ENCODE assay signal across 8 mouse cellular contexts in the genomic region with DNA sequence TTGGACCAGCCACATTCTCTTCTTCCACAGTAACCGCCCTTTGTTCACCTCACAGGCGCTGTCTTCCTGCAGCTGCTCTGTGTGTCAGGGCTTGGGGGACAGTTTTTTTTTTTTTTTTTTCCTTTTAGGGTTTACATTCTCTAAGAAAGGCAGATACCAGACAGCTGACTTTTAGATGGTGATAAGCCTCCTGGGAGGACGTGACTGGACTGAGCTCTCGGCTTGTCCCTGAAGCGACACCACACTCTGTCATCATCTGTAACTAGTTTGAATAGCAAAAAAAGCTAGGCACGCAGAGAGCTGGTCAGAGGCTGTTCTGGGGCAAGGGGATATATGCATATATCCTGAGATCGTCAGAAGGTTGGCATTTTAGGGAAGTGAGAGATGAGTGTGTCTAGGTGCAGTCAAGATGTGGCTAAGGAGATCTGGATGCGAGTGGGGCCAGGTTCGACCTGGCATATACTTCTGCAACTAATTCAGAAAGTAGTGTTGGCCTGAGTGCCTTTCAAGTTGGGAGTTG. TPM values are rescaled to one million over a fixed set of nuclear protein-coding genes. Genes with fewer than 3 reads are reported as not detected.
DNase-seq lines count a peak whose midpoint lies in the region; ATAC-seq lines count a peak whose summit lies in the region.

No protein-coding gene starts in this region.

- 45% methylated on average over 9 of the region's 9 CpGs for WGBS in kidney, embryonic 14.5 days
- 57% methylated on average over 9 of the region's 9 CpGs for WGBS in forebrain, embryonic 16.5 days
- 24% methylated on average over 9 of the region's 9 CpGs for WGBS in midbrain, embryonic 14.5 days

- H3K4me1 ChIP-seq in kidney, embryonic 14.5 days (ENCODE audit: control insufficient read depth, insufficient read depth, low read length), result peaks cover 45% of the 10 kb centered on the region
- H3K4me1 ChIP-seq in forebrain, embryonic 16.5 days (replicated peaks; ENCODE audit: control insufficient read depth, insufficient read depth, low read length), result peaks cover 16% of the 10 kb centered on the region
- H3K4me1 ChIP-seq in midbrain, embryonic 14.5 days (ENCODE audit: control insufficient read depth, insufficient read depth, low read length), result peaks cover 42% of the 10 kb centered on the region

- H3K4me3 ChIP-seq in kidney, embryonic 14.5 days (ENCODE audit: low read length), result no peak overlapping the region
- no peak overlapping the region for H3K4me3 ChIP-seq in forebrain, embryonic 16.5 days (replicated peaks; ENCODE audit: low read length)
- no peak overlapping the region for H3K4me3 ChIP-seq in midbrain, embryonic 14.5 days (replicated peaks; ENCODE audit: low read depth, low read length)

- H3K27me3 ChIP-seq in kidney, embryonic 14.5 days (ENCODE audit: control insufficient read depth, insufficient read depth, low read length), result no peaks in the 10 kb centered on the region
- no peaks in the 10 kb centered on the region for H3K27me3 ChIP-seq in forebrain, embryonic 16.5 days (replicated peaks; ENCODE audit: control insufficient read depth, insufficient read depth, low read length)
- H3K27me3 ChIP-seq in midbrain, embryonic 14.5 days (ENCODE audit: control insufficient read depth, insufficient read depth, low read length), result no peaks in the 10 kb centered on the region

- H3K36me3 ChIP-seq in kidney, embryonic 14.5 days (ENCODE audit: control insufficient read depth, insufficient read depth, low read length), result no peaks in the 10 kb centered on the region
- H3K36me3 ChIP-seq in forebrain, embryonic 16.5 days (ENCODE audit: control insufficient read depth, insufficient read depth), result no peaks in the 10 kb centered on the region
- no peaks in the 10 kb centered on the region for H3K36me3 ChIP-seq in midbrain, embryonic 14.5 days (ENCODE audit: control insufficient read depth, insufficient read depth, low read length)

- no peak for ATAC-seq in kidney, embryonic 14.5 days (ENCODE audit: low FRiP score, low TSS enrichment)
- 0 out of 2 replicates have a peak, but pooled peaks have one; percentile 40 for ATAC-seq in forebrain, embryonic 16.5 days
- ATAC-seq in midbrain, embryonic 14.5 days (ENCODE audit: low FRiP score, low TSS enrichment), result no peak

- H3K4me2 ChIP-seq in kidney, embryonic 14.5 days (replicated peaks; ENCODE audit: low read depth, low read length), result peak overlapping the region; percentile 5; the same call in 1 of the 2 replicates
- H3K4me2 ChIP-seq in forebrain, embryonic 16.5 days (ENCODE audit: low read length), result no peak overlapping the region
- peak overlapping the region; percentile 30 for H3K4me2 ChIP-seq in midbrain, embryonic 14.5 days (ENCODE audit: low read length)

- intact Hi-C loops in left cerebral cortex, postnatal 14 days (cut with DNase I), result no loop called here

- peak overlapping the region; percentile 77 for H3K27ac ChIP-seq in kidney, embryonic 14.5 days (ENCODE audit: low read depth, low read length)
- H3K27ac ChIP-seq in forebrain, embryonic 16.5 days (ENCODE audit: low read length), result no peak overlapping the region
- peak overlapping the region; percentile 74 for H3K27ac ChIP-seq in midbrain, embryonic 14.5 days (replicated peaks; ENCODE audit: low read depth, low read length)

- H3K9ac ChIP-seq in kidney, embryonic 14.5 days (ENCODE audit: low read depth, low read length), result no peak overlapping the region
- peak overlapping the region; percentile 23 for H3K9ac ChIP-seq in forebrain, embryonic 16.5 days (replicated peaks; ENCODE audit: low read depth, low read length)
- peak overlapping the region; percentile 28; the same call in 1 of the 2 replicates for H3K9ac ChIP-seq in midbrain, embryonic 14.5 days (replicated peaks; ENCODE audit: low read length)

- no peak for DNase-seq in kidney, postnatal 14 days
- peak; percentile 21 for DNase-seq in MEL-GATA-1-ER (ENCODE audit: extremely low read depth, low read depth)
- DNase-seq in midbrain, embryonic 14.5 days, result peak; percentile 55
- no peak for DNase-seq in left cerebral cortex, postnatal 14 days (ENCODE audit: low spot score in 2 of 2)
- no peak for DNase-seq in frontal cortex, postnatal 14 days (ENCODE audit: low spot score in 2 of 2)
- no peak for DNase-seq in spleen, postnatal 14 days (ENCODE audit: low spot score in 2 of 2)

- H3K9me3 ChIP-seq in kidney, embryonic 14.5 days (ENCODE audit: control insufficient read depth, low read length), result no peaks in the 10 kb centered on the region
- H3K9me3 ChIP-seq in forebrain, embryonic 16.5 days (ENCODE audit: control insufficient read depth, low read length), result no peaks in the 10 kb centered on the region
- no peaks in the 10 kb centered on the region for H3K9me3 ChIP-seq in midbrain, embryonic 14.5 days (ENCODE audit: control insufficient read depth, low read length)

RNA-seq across cellular contexts. Expression of gene Ccdc6, which starts 23.0 kb away (rescaled TPM):
- polyA plus RNA-seq in kidney, embryonic 14.5 days (2014; fragmentation: Nextera tagmentation; extraction: Ambion mirVana), result 36.4 and 39.6 TPM in 2 replicates
- 16.1 and 18.1 TPM in 2 replicates for polyA plus RNA-seq in forebrain, embryonic 16.5 days (2015; fragmentation: Nextera tagmentation; extraction: Ambion mirVana)
- 34.9 and 39.7 TPM in 2 replicates for polyA plus RNA-seq in midbrain, embryonic 14.5 days (2014; fragmentation: Nextera tagmentation; extraction: Ambion mirVana)
- 10 to 100 TPM; 53.9 to 58.8 TPM for total RNA-seq in left cerebral cortex, postnatal 14 days (2021)

Comparison
In these comparisons a context has a peak if more than half of its experiments do, and no peak if none do; other contexts are left out.
1. DNase-seq: peak in MEL-GATA-1-ER (single experiment) and midbrain, embryonic 14.5 days (single experiment); none in kidney, postnatal 14 days (single experiment), left cerebral cortex, postnatal 14 days (0 of 2), frontal cortex, postnatal 14 days (0 of 2) and spleen, postnatal 14 days (0 of 2).